Mouse (Mus musculus) E14TG2a.4 (cell line): ENCODE results near the gene Mospd3.

Experiments
- CTCF ChIP-seq: conservative IDR thresholded peaks from 2 replicates; pipeline ENCODE4 v1.5.1; 2014; ENCODE audit warnings: low read length
- NANOG ChIP-seq: IDR thresholded peaks from 2 replicates; pipeline ENCODE4 v1.6.1; 2014; ENCODE audit warnings: borderline replicate concordance, low read length, mixed read lengths
- POU5F1 ChIP-seq: IDR thresholded peaks from 2 replicates; pipeline ENCODE4 v1.6.1; 2014; ENCODE audit warnings: low read length, borderline replicate concordance

DNA sequence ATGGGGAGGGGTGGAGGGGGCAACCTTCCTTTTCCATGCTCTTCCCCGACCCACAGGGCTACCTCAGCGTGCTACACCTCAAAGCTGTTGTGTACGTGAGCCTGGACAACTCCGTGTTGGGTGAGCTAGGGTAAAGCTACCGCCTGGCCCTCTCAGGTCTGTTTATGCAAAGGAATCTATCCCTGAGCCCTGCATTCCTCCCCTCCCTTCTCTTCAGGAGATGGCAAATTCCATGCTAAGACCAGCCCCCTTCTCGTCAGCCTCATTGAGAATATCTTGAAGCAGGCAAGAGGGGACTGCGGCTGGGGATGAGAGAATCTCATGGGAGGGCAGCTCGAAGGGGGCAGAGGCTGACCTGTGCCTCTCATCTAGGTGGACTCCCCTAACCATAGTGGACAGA, 18.2 kb downstream of the Mospd3 start:
- TF ChIP-seq CTCF (no peak), POU5F1 (no peak), NANOG (no peak)
